Mouse (Mus musculus) erythroblast, embryonic 14.5 days (primary cell): ENCODE measurements around the gene Cpa4.

ENCODE experiments used
- GATA1 ChIP-seq: IDR thresholded peaks from 2 replicates; pipeline ENCODE4 v1.6.1; 2012; ENCODE audit warnings: low read length, inconsistent platforms, mixed read lengths
- TAL1 ChIP-seq: IDR thresholded peaks from 3 replicates; pipeline ENCODE4 v1.6.1; 2012; ENCODE audit warnings: low read length, inconsistent platforms, mixed read lengths

DNA sequence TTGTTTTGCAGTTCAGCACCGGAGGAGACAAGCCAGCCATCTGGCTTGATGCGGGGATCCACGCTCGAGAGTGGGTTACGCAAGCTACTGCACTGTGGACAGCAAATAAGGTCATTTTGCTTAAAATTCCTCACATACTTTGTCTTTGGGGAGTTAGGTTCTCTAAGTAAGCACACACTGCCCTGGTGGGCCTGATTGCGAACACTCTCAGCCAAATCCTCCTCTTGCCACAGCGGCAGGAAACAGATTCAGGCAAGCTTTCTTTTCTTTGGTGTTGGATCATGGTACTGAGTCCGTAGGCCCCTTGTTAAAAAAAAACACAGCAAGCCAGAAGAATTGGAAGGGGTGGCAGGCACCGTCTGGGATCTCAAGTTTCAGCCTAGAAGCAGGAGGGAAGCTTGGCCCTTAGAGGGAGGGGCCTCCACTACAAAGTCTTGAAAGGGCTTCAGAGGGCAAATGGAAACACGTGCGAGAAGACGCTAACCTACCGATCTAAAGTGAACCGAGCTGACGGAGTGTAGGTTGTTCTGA, 18.9 kb upstream of the Cpa4 start:
- TF ChIP-seq GATA1 (no peak), TAL1 (no peak)
